Mouse (Mus musculus) megakaryocyte-erythroid progenitor cell, adult 5-6 weeks (primary cell): Measurements from ENCODE around the gene Vezt. TPM values are rescaled to one million over a fixed set of nuclear protein-coding genes. Genes with fewer than 3 reads are reported as not detected.

Experiments
- ATAC-seq: replicated peaks from 2 replicates; pipeline ENCODE4 v1.8.0; 2016; ENCODE audit warnings: mild to moderate bottlenecking, inconsistent platforms; ENCODE audit not compliant: severe bottlenecking, poor library complexity, low FRiP score, low TSS enrichment
- total RNA-seq, 2 experiments: library from RNA; stranded (forward) in 1 of 2; stranded (reverse) in 1 of 2; fragments of 200-1000, 215-1000 nt in 1 of 2; fragments of >200 nt in 1 of 2; fragmentation: Nextera tagmentation in 1 of 2; gene quantifications; 2 replicates each; pipeline ENCODE4 v1.2.3; 2014 to 2017

Gene Vezt
- total RNA-seq (2014; fragmentation: Nextera tagmentation) (17.7 and 21.1 TPM in 2 replicates), total RNA-seq (2017) (10.6 and 15.6 TPM in 2 replicates)

DNA sequence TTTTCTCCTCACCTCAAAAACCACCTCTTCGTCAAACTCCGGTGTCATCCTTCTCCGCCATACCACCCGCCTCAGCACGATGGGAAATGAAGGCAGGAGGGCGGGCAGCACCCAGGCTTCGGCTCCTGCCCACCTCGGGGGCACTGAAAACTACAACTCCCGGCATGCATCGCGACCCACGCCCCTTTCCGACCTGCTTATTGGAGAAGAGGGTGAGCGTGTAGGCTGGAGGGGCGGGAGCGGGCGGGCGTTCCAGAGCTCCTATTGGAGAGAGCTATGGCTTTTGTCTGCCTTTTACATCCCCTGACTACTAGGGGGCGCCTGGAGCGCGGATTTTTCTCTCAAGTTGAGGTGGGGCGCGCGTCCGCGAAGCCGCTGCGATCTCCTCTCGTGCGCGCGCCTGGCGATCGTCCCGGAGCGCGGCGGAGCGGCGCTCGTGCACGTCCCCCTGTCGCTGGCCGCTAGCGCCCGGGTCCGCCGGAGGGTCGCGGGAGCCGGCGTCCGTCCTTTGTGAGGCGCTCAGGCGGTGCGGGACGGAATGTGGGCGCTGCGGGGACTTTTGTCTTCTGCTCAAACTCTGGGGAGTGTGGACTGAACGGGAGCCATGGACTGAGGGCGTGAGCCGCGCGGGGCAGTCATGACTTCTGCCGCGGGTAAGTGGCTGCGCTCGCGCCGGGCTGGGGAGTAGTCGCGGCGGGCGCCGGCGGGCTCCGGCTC, at the start of gene Vezt, which contains the start of gene Fgd6:
Gene Vezt, minus strand, starts transcription at position 160 of the 717 bp plus-strand sequence.
Gene Fgd6, plus strand, starts transcription at position 344 of the 717 bp plus-strand sequence.
- peak; percentile 96 for ATAC-seq

DNA sequence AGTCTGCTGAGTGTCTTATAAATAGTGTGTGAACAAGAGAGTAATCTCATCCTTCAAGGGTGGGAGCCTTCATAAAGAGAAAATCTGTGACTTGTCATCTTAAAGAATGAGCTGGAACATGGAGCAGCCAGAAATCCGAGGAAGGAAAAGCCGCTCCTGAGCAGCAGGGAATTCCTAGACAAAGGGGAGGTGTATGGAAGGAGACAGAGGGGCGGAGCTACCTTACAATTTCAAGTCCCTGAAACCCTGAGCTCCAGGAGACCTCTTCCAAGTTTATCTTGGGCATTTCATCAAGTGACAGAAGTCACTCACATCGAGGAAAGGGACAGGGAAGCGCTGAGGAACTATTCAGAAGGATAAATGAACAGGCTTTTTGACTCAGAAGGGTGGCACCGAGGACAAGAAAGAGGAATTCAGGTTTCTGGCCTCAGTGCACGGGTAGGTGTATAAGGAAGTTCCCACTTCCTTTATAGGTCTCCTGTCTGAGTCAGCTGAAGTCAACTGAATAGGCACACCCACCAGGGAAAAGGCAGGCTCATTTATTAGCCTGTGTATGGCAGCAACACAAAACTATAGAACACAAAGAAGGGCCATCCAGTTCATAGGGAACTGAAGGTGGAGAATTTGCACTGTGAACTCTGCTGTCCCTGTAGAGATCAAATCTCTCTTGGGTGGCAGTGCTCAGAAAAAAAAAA, 46.6 kb upstream of the Vezt start:
- no peak for ATAC-seq

DNA sequence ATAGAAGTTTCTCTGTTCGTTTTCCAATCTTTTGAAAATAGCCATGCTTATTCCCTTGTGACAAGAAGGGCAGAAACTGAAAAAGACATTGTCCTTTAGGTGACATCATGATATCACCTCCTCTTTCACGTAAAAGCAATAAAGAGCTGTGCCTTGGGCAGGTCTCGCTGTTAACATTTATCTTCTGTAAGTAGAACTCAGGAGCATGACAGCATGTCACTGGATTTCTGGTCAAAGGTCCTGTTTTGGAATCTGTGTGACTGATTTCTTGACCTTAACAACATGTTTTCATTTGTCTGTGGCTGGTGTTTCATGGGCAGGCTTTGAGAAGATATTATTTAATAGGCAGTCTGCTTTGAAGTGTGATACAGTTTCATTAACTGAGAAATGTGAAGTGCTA, 45.1 kb upstream of the Vezt start:
- ATAC-seq: no peak

DNA sequence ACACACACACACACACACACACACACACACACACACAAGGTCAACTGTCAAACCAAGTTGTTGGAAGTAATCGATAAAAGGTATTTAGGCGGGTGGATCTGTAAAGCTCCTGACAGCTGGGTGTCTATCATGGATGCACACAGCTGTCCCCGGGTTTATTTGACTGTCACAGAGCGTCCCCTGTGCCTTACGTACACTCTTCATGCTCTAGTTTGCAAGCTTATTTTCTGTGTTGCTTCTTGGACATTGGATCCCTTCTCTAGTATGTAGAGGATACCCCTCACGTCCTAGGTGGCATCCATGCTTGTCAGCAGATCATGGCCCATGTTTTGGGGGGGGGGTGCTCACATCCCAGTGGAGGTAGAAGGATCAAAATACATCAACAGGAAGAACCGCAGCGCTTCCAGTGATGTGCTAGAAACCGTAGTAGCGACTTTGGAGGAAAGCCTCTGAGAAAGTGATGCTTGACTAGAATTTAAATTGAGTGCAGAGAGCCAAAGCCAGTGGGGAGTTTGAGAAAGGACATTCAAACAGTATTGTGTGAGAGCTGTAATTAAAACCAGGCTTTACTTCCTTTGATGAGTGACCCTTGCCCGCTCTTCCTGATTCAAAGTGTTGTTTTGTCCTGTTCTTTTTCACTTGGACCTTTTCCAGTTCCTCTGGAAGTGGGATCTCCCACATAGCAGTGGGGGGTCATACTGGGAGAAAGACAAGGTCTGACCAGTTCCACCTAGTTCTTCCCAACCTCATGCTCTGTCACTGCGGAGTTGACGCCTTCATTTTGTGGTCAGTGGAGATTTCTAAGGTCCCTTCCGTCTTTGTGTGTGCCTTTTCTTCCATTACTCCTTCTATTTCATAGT, 41.6 kb upstream of the Vezt start:
- ATAC-seq: no peak

DNA sequence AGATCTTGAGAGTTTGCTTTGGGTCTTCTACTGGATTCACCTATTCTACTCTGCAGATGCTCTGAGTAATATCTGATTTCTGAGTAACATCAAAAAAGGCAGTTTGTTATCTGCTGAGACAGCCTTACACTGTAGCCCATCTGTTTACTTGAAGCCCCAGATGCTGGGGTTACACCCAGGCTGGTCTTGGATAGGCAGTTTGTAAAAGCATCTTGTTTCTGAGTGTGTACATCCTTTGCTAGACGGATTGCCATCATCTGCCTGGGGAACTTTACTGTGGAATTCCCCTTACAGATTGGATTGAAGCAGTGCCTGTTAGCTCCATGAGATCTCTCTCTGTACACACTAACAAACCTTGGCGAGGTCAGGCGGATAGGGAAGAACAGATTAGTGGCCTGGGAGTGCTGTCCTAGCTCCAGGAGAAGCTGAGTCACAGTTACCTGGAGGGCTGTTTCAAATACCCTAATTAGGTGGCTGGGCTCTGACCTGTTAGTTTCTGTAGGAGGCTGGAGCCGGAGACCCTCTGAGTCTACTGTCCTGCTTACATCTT, 37.4 kb upstream of the Vezt start:
- ATAC-seq: peak; percentile 89

DNA sequence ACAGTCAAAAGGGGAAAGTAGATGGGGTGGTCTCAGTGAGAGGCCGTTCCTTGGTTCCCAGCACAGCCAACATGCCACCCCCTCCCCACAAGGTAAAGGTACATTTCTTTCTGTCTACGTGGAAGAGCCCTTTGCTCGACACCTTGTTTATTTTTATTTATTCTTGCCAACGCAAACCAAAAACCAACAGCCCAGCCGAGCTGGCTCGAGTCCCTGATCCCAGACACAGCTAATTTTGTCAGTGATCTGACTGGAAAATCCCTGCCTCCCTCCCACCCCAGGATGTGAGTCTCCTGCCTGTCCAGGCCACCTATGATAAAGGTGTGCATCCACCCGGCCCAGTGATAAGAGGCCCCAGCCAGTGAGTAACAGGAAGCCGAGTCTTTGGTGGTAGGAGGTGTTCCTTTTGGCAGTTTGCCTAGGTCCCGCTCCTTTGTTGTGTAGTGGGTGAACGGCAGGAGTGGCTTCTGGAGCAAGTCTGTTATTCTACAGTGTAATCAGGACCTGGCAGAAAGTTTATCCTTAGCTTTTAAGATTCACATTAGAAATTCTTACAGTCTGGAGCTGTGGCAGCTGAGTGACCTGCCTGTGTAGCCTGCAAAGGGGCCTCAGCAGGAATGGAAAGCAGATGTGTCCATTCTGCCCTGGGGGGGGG, 36.8 kb upstream of the Vezt start:
- peak; percentile 85 for ATAC-seq

DNA sequence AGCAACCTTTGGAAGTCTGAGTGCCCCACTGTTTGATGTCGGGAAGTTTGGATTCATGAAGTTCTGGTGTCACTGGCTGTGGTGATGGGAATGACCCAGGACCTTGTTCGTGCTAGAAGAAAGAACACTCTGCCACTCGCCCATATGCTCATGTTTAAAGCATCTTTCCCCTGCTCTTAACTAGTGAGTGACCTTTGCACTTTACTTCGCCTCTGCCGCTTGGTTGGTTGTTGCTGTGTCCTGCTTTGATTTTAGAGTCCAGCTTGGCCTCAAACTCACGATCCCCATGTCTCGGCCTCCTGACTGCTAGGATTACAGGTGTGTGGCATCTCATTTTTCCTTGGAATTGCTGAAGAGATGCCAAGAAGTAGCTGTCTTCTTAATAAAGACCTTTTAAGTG, 36.0 kb upstream of the Vezt start:
- no peak for ATAC-seq

DNA sequence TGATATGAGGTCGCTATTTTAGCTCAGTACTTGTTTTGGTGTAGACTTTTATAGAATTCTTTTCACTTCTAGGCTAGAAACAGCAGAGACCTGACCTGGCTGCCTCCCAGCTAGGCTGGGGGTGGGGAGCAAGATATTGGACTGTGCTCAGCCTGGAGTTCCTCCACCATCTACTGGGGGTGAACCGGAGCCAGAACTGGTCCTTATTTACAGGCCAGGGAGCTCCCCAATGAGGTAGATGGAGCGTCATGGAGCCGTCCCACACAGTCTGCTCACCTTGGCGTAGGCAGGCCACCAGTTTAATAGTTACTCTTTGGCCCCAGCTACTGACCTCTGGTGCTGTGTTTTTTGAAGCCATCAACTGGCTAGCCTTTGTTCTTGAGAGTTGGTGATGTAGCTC, 33.1 kb upstream of the Vezt start:
- ATAC-seq: no peak

DNA sequence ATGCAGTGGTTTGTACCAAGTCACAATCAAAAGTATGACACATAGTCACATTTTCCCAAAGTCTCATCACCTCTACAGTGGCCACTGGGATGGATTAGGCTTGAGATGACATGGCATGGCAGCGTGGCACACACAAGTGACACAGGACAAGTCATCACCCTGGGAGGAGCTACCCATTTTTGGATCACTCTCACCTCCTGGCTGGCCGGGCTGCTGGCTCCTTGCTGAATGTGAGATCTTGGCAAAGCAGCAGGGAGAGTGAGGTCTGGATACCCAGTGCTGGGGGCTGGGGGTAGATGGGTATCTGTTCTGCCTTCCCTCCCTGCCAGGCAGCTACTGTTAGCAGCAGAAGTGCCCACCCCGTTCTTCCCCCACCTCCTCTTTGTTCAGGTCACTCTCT, 31.3 kb upstream of the Vezt start:
- no peak; the same call in 1 of the 2 replicates for ATAC-seq

DNA sequence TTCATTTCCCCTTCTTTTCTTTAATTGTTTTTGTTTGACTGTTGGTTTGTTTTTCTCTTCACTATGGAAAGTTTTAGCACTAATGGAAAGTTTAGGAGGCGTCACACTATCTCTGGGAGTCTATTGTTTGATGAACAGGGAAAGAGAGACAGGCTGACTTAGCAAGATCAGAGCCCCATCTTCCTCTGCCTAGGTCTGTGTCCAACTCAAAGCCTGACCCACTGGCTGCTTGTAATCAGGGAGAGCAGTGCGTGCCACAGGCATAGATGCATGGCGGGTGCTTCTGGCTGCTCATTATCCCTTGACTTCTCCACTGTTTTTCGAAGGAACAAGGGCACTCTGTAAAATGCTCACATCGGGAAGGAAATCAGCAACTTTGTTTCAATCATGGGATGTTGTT, 26.7 kb upstream of the Vezt start:
- ATAC-seq: no peak

DNA sequence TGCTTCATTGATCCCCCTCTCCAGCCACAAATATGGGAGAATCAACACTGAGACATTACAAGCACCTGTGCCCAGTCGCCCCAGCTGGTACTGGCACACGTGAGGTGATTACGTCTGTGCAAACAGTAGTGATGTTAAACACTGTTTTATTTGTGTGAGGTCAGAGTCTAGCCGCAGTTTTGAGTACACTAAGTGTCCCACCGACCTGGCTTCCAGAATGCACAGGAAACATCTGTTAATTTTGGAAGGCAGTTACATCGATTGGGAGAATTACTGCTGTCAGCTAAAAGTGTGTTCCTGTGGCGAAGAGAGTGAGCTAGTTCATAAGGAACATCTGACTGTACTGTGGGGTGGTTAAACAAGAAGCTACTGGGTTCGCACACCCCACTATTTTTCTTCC, 24.6 kb upstream of the Vezt start:
- no peak for ATAC-seq

DNA sequence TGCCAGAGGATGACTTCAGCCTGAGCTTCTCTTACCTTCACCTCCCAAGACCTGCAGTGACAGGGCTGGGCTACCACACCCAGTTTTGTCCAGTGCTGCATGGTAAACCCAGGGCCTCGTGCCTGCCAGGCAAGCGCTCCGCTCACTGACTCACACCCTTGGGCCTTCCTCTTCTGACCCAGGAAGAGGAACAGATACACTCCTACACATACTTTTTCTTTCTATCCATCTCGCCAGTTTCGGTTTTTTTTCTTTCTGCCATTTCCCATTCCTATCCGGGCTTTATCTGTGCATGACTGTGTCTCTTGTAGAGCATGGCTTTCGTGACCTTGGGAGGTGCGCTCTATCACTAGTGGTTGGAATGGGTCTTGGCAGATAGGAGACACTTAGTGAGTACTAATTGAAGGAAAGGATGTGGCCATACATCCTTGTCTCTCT, 24.0 kb upstream of the Vezt start:
- ATAC-seq: peak; percentile 55

DNA sequence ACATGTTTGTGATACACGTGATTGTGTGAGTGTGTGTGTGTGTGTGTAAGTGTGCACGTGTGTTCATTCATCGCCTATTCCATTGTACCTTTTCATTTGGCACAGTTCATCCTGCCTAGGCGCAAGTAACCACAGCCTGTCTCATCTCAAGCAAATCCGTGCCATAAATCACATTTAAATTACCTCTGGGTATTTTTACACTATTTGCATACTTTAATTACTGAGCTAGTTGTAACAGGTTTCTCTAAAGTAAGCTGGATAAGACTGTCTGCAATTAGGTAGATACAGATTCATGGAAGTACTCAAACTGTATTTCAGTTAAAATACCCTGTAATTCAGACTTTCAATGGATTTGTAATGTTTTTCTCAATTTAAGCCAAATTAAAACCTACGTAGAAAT, 20.9 kb upstream of the Vezt start:
- ATAC-seq: no peak

DNA sequence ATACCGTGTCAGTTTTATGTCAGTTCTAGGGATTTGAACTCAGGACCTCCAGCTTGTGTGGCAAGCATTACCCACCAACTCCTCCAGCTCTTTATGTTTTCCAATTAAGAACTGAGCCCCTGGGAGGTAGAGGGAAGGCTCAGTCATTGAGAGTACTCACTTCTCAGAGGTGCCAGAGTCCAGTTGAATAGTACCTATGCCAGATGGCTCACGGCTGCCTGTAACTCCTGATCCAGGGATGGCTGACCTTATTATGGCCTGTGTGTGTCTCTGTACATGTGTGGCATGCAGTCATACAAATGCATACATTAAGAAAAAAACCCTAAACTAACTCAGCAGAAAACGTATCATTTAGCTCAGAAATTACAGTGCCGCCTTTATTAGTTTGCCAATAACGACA, 15.1 kb upstream of the Vezt start:
- ATAC-seq: no peak

DNA sequence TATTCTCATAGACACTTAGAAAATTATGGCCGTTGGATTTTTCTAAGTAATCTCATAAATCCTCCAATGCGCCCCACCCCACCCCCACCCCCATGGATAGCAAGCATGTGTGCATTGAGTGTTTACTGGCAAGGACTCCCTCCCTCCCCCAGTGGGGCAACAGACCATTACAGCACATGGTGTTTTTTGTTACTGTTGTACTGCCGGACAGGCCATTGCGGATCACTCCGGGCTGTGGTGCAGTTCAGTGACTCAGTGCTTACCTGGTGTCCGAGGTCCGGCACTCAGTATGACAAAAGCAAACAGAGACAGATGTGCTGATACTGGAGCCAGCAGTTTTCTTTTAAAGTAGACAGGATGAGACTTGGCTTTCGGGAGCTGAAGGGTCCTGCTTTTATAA, 13.5 kb upstream of the Vezt start:
- ATAC-seq: no peak

DNA sequence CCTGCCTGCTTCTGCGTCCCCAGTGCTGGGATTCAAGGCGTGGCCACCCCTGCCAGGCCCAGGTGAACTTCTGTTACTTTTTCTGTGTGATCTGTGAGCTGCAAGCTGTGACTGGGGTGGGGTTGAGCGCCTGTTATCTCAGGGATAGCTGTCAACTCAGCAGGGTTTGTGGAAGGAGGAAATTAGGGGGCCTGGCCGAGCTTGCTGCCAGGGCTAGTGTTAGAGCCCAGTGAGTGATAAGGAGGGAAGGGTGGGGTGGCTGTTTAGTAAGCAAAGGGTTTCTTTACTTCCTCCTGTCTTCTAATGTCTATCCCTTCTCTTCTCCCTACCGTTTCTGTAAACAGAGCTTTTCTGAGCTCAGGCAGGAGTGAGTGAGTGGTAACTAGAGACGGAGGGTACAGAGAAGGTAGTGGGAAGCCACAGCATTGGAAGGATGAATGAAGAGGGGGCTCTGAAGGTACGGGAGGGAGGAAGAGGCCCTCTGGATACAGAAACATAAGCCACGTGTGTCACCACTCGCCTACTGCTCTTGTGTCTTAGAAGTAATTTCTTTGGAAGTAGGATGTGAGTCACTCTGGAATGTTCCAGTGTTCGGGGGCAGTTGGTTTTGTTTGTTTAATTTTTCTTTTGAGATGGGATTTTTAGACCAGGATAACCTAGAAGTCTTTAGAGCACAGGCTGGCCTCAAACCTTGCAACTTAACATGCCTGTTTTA, 12.4 kb upstream of the Vezt start:
- peak; percentile 99 for ATAC-seq

DNA sequence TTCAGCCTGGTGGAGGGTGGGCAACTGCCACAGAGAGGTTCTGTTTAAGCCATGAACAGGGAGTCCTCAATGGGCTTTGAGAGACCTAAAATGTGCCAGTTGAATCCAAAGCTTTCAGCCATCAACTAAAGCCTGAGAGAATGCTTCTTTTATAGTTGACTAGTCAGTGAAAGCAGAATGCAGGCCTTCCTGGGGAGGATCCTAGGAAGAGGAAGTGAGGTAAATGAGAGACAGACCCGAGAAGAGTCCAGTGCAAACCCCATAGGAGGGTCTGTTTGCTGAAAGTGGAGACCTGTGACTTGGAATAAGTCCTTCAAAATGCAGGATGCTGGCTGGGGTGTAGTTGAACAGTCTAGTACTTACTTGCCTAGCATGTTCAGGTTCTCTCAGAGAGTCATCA, 11.4 kb upstream of the Vezt start:
- no peak for ATAC-seq

DNA sequence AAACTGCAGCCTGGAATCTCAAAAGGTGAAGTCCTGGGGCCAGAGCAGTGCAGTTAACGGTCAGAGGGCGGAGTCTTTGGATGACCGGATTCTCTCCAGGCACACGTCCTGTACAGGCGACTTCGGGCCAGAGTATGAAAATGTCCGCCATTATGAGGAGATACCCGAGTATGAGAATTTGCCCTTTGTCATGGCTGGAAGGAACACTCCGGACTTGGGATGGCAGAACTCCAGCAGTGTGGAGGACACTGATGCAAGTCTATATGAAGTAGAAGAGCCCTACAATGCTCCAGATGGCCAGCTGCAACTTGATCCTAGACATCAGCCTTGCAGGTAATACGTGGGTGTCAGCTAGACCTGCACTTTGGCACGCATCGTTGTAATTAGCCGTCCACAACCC, 9.7 kb upstream of the Vezt start:
- ATAC-seq: no peak

DNA sequence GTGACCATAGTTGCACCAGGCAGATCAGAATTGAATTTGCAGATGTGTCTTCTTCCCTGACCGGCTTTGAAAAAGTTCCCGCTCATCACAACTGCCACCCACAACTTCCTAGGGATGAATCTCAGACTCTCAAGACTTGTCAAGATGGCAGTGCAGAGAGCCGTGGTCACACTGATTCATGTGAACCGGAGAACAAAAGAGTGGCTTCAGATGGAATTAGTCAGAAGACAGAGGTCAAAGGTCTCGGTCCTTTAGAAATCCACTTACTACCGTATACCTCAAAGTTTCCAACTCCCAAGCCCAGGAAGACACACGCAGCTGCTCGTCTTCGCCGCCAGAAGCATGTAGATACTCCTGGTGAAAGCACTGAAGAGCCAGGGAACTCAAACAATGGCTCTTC, 8.3 kb upstream of the Vezt start:
- no peak for ATAC-seq
